Mouse (Mus musculus): ENCODE results near the gene Epha1. TPM values are rescaled to one million over a fixed set of nuclear protein-coding genes. Genes with fewer than 3 reads are reported as not detected.

The Epha1 gene
- total RNA-seq, 2 experiments from 2014 or later, result 0.12 to 0.29 TPM

- intact Hi-C loops (cut with DNase I), result loop anchor here (5.0 to 10.0 kb wide), 3 partner anchors 145 to 607 kb away; no protein-coding TSS in a partner anchor
- no peak overlapping the region for H3K27ac ChIP-seq
- no peak for TF ChIP-seq CTCF (IDR thresholded peaks at IDR 0.05)
- no peak overlapping the region for H3K4me3 ChIP-seq
- no peak for DNase-seq (ENCODE audit: extremely low spot score in 1 of 2, low spot score in 2 of 2)
Measured at GRCm38 (mm10) chr6:42372001-42372400, 1.1 kb downstream of the Epha1 start.

- H3K4me3 ChIP-seq, result no peak overlapping the region
- DNase-seq (ENCODE audit: extremely low spot score in 1 of 2, low spot score in 2 of 2), result peak in 1 of 2 experiments; percentile 7
- no peak for TF ChIP-seq CTCF (IDR thresholded peaks at IDR 0.05)
- H3K27ac ChIP-seq, result no peak overlapping the region
- intact Hi-C loops (cut with DNase I), result loop anchor here (5.0 to 10.0 kb wide), 3 partner anchors 143 to 606 kb away; no protein-coding TSS in a partner anchor
Measured at GRCm38 (mm10) chr6:42370630-42371363, 2.3 kb downstream of the Epha1 start.

- TF ChIP-seq CTCF (IDR thresholded peaks at IDR 0.05), result no peak
- intact Hi-C loops (cut with DNase I), result loop anchor here (5.0 to 10.0 kb wide), 3 partner anchors 143 to 605 kb away; no protein-coding TSS in a partner anchor
Measured at GRCm38 (mm10) chr6:42369870-42370269, 3.2 kb downstream of the Epha1 start.

GRCm38 (mm10) chr6:42365215-42365614, 7.9 kb downstream of the Epha1 start:
- H3K4me3 ChIP-seq, result no peak overlapping the region
- no peak for TF ChIP-seq CTCF (IDR thresholded peaks at IDR 0.05)
- H3K27ac ChIP-seq, result no peak overlapping the region
- intact Hi-C loops (cut with DNase I), result no loop called here
- no peak for DNase-seq (ENCODE audit: extremely low spot score in 1 of 2, low spot score in 2 of 2)

More at GRCm38 (mm10) chr6:42369870-42370269, 3.2 kb downstream of the Epha1 start:
- no peak for DNase-seq (ENCODE audit: extremely low spot score in 1 of 2, low spot score in 2 of 2)
- Histone ChIP-seq H3K4me3 (no peak overlapping the region), H3K27ac (no peak overlapping the region)

GRCm38 (mm10) chr6:42364607-42365006, 8.5 kb downstream of the Epha1 start:
- Histone ChIP-seq H3K27ac (no peak overlapping the region), H3K4me3 (no peak overlapping the region)
- intact Hi-C loops (cut with DNase I), result no loop called here
- TF ChIP-seq CTCF (IDR thresholded peaks at IDR 0.05), result no peak
- no peak for DNase-seq (ENCODE audit: extremely low spot score in 1 of 2, low spot score in 2 of 2)

GRCm38 (mm10) chr6:42364066-42364465, 9.0 kb downstream of the Epha1 start:
- no peak for TF ChIP-seq CTCF (IDR thresholded peaks at IDR 0.05)
- intact Hi-C loops (cut with DNase I), result no loop called here
- Histone ChIP-seq H3K27ac (no peak overlapping the region), H3K4me3 (no peak overlapping the region)
- no peak for DNase-seq (ENCODE audit: extremely low spot score in 1 of 2, low spot score in 2 of 2)

GRCm38 (mm10) chr6:42362974-42363373, 10.1 kb downstream of the Epha1 start:
- Histone ChIP-seq H3K4me3 (no peak overlapping the region), H3K27ac (no peak overlapping the region)
- TF ChIP-seq CTCF (IDR thresholded peaks at IDR 0.05), result no peak
- DNase-seq (ENCODE audit: extremely low spot score in 1 of 2, low spot score in 2 of 2), result no peak
- intact Hi-C loops (cut with DNase I), result no loop called here

- no peak overlapping the region for H3K4me3 ChIP-seq
- no peak for TF ChIP-seq CTCF (IDR thresholded peaks at IDR 0.05)
- no peak for DNase-seq (ENCODE audit: extremely low spot score in 1 of 2, low spot score in 2 of 2)
- intact Hi-C loops (cut with DNase I), result no loop called here
- H3K27ac ChIP-seq, result no peak overlapping the region
Measured at GRCm38 (mm10) chr6:42362497-42362896, 10.6 kb downstream of the Epha1 start.

- H3K27ac ChIP-seq, result no peak overlapping the region
- no peak for DNase-seq (ENCODE audit: extremely low spot score in 1 of 2, low spot score in 2 of 2)
- no peak overlapping the region for H3K4me3 ChIP-seq
- intact Hi-C loops (cut with DNase I), result no loop called here
- TF ChIP-seq CTCF (IDR thresholded peaks at IDR 0.05), result no peak
Measured at GRCm38 (mm10) chr6:42362074-42362473, 11.0 kb downstream of the Epha1 start.

GRCm38 (mm10) chr6:42361041-42361895, 11.8 kb downstream of the Epha1 start:
- no peak overlapping the region for H3K4me3 ChIP-seq
- intact Hi-C loops (cut with DNase I), result no loop called here

GRCm38 (mm10) chr6:42360231-42360840, 12.7 kb downstream of the Epha1 start:
- Histone ChIP-seq H3K27ac (no peak overlapping the region), H3K4me3 (no peak overlapping the region)
- no peak for TF ChIP-seq CTCF (IDR thresholded peaks at IDR 0.05)
- intact Hi-C loops (cut with DNase I), result no loop called here
- no peak for DNase-seq (ENCODE audit: extremely low spot score in 1 of 2, low spot score in 2 of 2)

More at GRCm38 (mm10) chr6:42361041-42361895, 11.8 kb downstream of the Epha1 start:
- TF ChIP-seq CTCF (IDR thresholded peaks at IDR 0.05), result no peak
- no peak overlapping the region for H3K27ac ChIP-seq
- no peak for DNase-seq (ENCODE audit: extremely low spot score in 1 of 2, low spot score in 2 of 2)
